Mouse (Mus musculus) kidney, adult 11 months (tissue): Measurements from ENCODE around the gene Bcas2.

Experiments
- DNase-seq: peaks from one replicate; pipeline ENCODE4 v3.0.0; 2022

Bcas2 gene

GRCm38 (mm10) chr3:103223752-103224151, 52.3 kb downstream of the Bcas2 start:
- DNase-seq = peak; percentile 4

- no peak for DNase-seq
Measured at GRCm38 (mm10) chr3:103224231-103224765, 52.8 kb downstream of the Bcas2 start.

GRCm38 (mm10) chr3:103227729-103228128, 56.3 kb downstream of the Bcas2 start:
- no peak for DNase-seq
